Mouse (Mus musculus): ENCODE measurements around the gene Tmem192.

DNA sequence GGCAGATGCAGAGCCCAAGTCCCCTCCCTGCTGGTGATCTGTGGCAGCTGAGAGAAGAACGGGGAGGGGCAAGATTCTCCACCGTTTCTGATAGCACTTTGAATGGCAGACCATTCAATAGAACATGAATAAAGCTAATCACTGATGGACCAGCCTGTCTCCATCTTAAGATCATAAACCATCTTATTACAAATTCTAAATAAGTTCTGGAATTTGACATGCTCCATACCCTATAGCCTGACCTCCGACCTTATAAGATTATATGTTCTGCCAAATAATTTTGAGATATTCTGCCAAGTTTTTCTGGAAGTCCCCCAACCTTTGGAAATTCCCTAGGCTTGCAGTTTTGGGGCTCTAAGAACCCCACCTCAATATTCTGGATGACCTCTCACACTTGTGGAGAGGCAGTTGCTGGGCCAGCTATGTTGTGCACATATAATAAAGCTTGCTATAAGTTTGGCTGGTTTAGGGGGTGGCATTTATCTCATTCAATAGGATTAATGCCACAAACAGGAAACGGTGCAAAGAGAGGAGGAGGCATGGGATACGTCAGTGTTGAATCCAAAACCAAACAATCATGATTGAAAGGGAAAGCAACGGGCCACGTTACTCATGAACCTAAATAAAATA is 45.3 kb upstream of the Tmem192 start:
- no peak for TF ChIP-seq CHD2 (IDR thresholded peaks at IDR 0.05; ENCODE audit: low read depth, low read length)
- TF ChIP-seq ZC3H11A (IDR thresholded peaks at IDR 0.05; ENCODE audit: borderline replicate concordance, low read depth, low read length) = no peak
- TF ChIP-seq HCFC1 (IDR thresholded peaks at IDR 0.05; ENCODE audit: borderline replicate concordance, insufficient read depth, low read length) = no peak
- no peak for TF ChIP-seq ZNF384 (IDR thresholded peaks at IDR 0.05; ENCODE audit: low read depth, low read length)

All from ES-E14 (cell line).